Mouse (Mus musculus) monocyte, adult 59 days (primary cell): ENCODE results near the gene 2610301B20Rik. TPM values are rescaled to one million over a fixed set of nuclear protein-coding genes. Genes with fewer than 3 reads are reported as not detected.

Experiments used
- total RNA-seq, 2 experiments: library from RNA; stranded (reverse); gene quantifications; one replicate each; pipeline ENCODE4 v1.2.4; 2023

2610301B20Rik gene
- 1 to 10 TPM; 3.2 to 4.3 TPM for total RNA-seq

DNA sequence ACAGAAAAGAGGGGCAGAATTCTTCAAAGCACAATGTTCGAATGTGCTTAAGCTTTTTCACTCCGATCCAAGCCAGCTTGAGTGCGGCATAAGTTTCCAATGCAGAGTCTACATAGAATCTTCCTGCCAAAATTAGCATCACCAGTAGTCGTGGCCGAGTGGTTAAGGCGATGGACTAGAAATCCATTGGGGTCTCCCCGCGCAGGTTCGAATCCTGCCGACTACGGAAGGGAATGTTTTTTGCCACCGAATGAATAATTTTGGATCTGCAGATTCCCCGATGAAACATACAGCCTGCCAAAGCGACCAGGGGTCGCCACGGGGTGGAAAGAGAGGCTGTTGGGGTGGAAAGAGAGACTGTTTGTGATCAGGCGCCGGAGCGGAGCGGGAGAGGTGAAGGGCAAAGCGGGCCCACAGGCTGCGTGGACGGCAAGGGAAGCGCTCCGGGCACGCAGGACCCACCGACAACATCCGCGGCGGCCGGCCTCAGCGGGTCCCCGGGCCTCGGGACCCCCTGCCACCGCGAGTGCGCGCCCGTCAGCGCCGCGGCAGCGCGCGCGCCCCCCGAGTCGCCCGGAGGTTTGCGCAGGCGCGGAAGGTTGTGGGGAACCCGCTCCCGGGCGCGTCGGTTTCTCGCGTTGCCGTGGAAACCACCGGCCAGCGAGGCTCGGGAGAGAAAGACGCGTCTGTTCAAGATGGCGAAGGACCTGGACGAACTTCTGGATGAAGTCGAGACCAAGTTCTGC is at the start of gene 2610301B20Rik:
2610301B20Rik (plus strand) TSS at position 579 of the 746 bp plus-strand sequence.

